Mouse (Mus musculus): ENCODE results near the gene Bax. TPM values are rescaled to one million over a fixed set of nuclear protein-coding genes. Genes with fewer than 3 reads are reported as not detected.
A peak's percentile ranks its signal among the peaks of the same experiment; 100 is the strongest.

The Bax gene
- polyA plus RNA-seq, 1 experiment from 2014 or later: 230 TPM

- Histone ChIP-seq H3K9me3 (no peaks in the 10 kb centered on the region), H3K4me1 (replicated peaks) (peaks cover 43% of the 10 kb centered on the region), H3K4me2 (peak overlapping the region; percentile 95), H3K27me3 (no peaks in the 10 kb centered on the region), H3K36me3 (peaks cover 31% of the 10 kb centered on the region), H3K4me3 (replicated peaks) (peak overlapping the region; percentile 87), H3K27ac (peak overlapping the region; percentile 46), H3K9ac (replicated peaks) (peak overlapping the region; percentile 76)
- WGBS: 3% methylated on average over 16 of the region's 16 CpGs
- ATAC-seq (ENCODE audit: insufficient number of reproducible peaks, insufficient read depth, low FRiP score, low TSS enrichment, low read depth): no peak; the same call in 1 of the 2 replicates
Observed at GRCm38 (mm10) chr7:45435038-45435437, 31.7 kb downstream of the Bax start.

- H3K9ac ChIP-seq (replicated peaks): peak within 1 kb of the TSS; percentile 84
- peak within 1 kb of the TSS; percentile 87 for H3K4me3 ChIP-seq (replicated peaks)
- peaks cover 31% of the 10 kb centered on the region for H3K36me3 ChIP-seq
- peak within 1 kb of the TSS; percentile 90 for H3K27ac ChIP-seq
- ATAC-seq (ENCODE audit: insufficient number of reproducible peaks, insufficient read depth, low FRiP score, low TSS enrichment, low read depth): peak; percentile 94
- H3K9me3 ChIP-seq: no peaks in the 10 kb centered on the region
- peaks cover 43% of the 10 kb centered on the region for H3K4me1 ChIP-seq (replicated peaks)
- peak within 1 kb of the TSS; percentile 95 for H3K4me2 ChIP-seq
- H3K27me3 ChIP-seq: no peaks in the 10 kb centered on the region
- under 1% methylated on average over 45 of the region's 45 CpGs for WGBS
Observed at GRCm38 (mm10) chr7:45434203-45435015, 32.3 kb downstream of the Bax start, which contains the start of gene Gys1. Gene Gys1, plus strand, starts transcription at chr7:45434844.

- WGBS: 3% methylated on average over 7 of the region's 7 CpGs
- Histone ChIP-seq H3K9me3 (no peaks in the 10 kb centered on the region), H3K4me2 (peak overlapping the region; percentile 95), H3K27me3 (no peaks in the 10 kb centered on the region), H3K36me3 (peaks cover 34% of the 10 kb centered on the region), H3K9ac (replicated peaks) (peak overlapping the region; percentile 84), H3K4me1 (replicated peaks) (peaks cover 43% of the 10 kb centered on the region), H3K27ac (peak overlapping the region; percentile 90), H3K4me3 (replicated peaks) (peak overlapping the region; percentile 87)
- no peak for ATAC-seq (ENCODE audit: insufficient number of reproducible peaks, insufficient read depth, low FRiP score, low TSS enrichment, low read depth)
Observed at GRCm38 (mm10) chr7:45433835-45434202, 32.9 kb downstream of the Bax start.

GRCm38 (mm10) chr7:45426556-45426955 is 40.1 kb downstream of the Bax start:
- no peaks in the 10 kb centered on the region for H3K4me1 ChIP-seq (replicated peaks)
- H3K27ac ChIP-seq: no peak overlapping the region
- no peak for ATAC-seq (ENCODE audit: insufficient number of reproducible peaks, insufficient read depth, low FRiP score, low TSS enrichment, low read depth)
- WGBS: 94% methylated on average over 8 of the region's 8 CpGs
- H3K4me3 ChIP-seq (replicated peaks): no peak overlapping the region
- H3K9ac ChIP-seq (replicated peaks): no peak overlapping the region
- peaks cover 98% of the 10 kb centered on the region for H3K36me3 ChIP-seq
- H3K9me3 ChIP-seq: no peaks in the 10 kb centered on the region
- H3K4me2 ChIP-seq: no peak overlapping the region
- H3K27me3 ChIP-seq: 0 out of 2 replicates have a peak, but pooled peaks cover under 1% of the 10 kb centered on the region

- Histone ChIP-seq H3K27me3 (peaks cover 54% of the 10 kb centered on the region), H3K9ac (replicated peaks) (no peak overlapping the region), H3K36me3 (peaks cover 56% of the 10 kb centered on the region), H3K27ac (no peak overlapping the region), H3K9me3 (no peaks in the 10 kb centered on the region), H3K4me2 (no peak overlapping the region), H3K4me1 (replicated peaks) (peaks cover 26% of the 10 kb centered on the region), H3K4me3 (replicated peaks) (no peak overlapping the region)
- no peak for ATAC-seq (ENCODE audit: insufficient number of reproducible peaks, insufficient read depth, low FRiP score, low TSS enrichment, low read depth)
- 91% methylated on average over 14 of the region's 14 CpGs for WGBS
Observed at GRCm38 (mm10) chr7:45421194-45421593, 45.5 kb downstream of the Bax start.

GRCm38 (mm10) chr7:45420615-45420919 is 46.1 kb downstream of the Bax start, which contains the start of gene Lhb:
Gene Lhb, plus strand, starts transcription at chr7:45420820.
- Histone ChIP-seq H3K4me2 (peak within 1 kb of the TSS; percentile 43), H3K36me3 (peaks cover 50% of the 10 kb centered on the region), H3K9me3 (no peaks in the 10 kb centered on the region), H3K27me3 (peaks cover 60% of the 10 kb centered on the region), H3K27ac (no peak within 1 kb of the TSS), H3K4me3 (replicated peaks) (peak within 1 kb of the TSS; percentile 16), H3K9ac (replicated peaks) (peak within 1 kb of the TSS; percentile 37; the same call in 1 of the 2 replicates), H3K4me1 (replicated peaks) (peaks cover 29% of the 10 kb centered on the region)
- ATAC-seq (ENCODE audit: insufficient number of reproducible peaks, insufficient read depth, low FRiP score, low TSS enrichment, low read depth): no peak
- 63% methylated on average over 6 of the region's 6 CpGs for WGBS

GRCm38 (mm10) chr7:45419859-45420614 is 46.7 kb downstream of the Bax start:
- no peak for ATAC-seq (ENCODE audit: insufficient number of reproducible peaks, insufficient read depth, low FRiP score, low TSS enrichment, low read depth)
- H3K27ac ChIP-seq: no peak overlapping the region
- peaks cover 66% of the 10 kb centered on the region for H3K27me3 ChIP-seq
- 9% methylated on average over 27 of the region's 27 CpGs for WGBS
- peak overlapping the region; percentile 37; the same call in 1 of the 2 replicates for H3K9ac ChIP-seq (replicated peaks)
- H3K4me1 ChIP-seq (replicated peaks): peaks cover 33% of the 10 kb centered on the region
- H3K4me2 ChIP-seq: peak overlapping the region; percentile 43
- H3K4me3 ChIP-seq (replicated peaks): peak overlapping the region; percentile 16
- H3K36me3 ChIP-seq: peaks cover 45% of the 10 kb centered on the region
- H3K9me3 ChIP-seq: no peaks in the 10 kb centered on the region

- Histone ChIP-seq H3K4me3 (replicated peaks) (peak overlapping the region; percentile 11), H3K27me3 (peaks cover 86% of the 10 kb centered on the region), H3K4me2 (peak overlapping the region; percentile 34), H3K9me3 (no peaks in the 10 kb centered on the region), H3K9ac (replicated peaks) (no peak overlapping the region), H3K27ac (no peak overlapping the region), H3K4me1 (replicated peaks) (peaks cover 47% of the 10 kb centered on the region), H3K36me3 (peaks cover 25% of the 10 kb centered on the region)
- ATAC-seq (ENCODE audit: insufficient number of reproducible peaks, insufficient read depth, low FRiP score, low TSS enrichment, low read depth): no peak
- WGBS: 9% methylated on average over 13 of the region's 13 CpGs
Observed at GRCm38 (mm10) chr7:45417962-45418492, 48.7 kb downstream of the Bax start.

- Histone ChIP-seq H3K4me2 (peak overlapping the region; percentile 36), H3K27ac (no peak overlapping the region), H3K4me1 (replicated peaks) (peaks cover 46% of the 10 kb centered on the region), H3K27me3 (peaks cover 99% of the 10 kb centered on the region), H3K9ac (replicated peaks) (no peak overlapping the region), H3K4me3 (replicated peaks) (peak overlapping the region; percentile 21), H3K9me3 (no peaks in the 10 kb centered on the region), H3K36me3 (peaks cover 1% of the 10 kb centered on the region; the same call in 1 of the 2 replicates)
- 14% methylated on average over 37 of the region's 37 CpGs for WGBS
- ATAC-seq (ENCODE audit: insufficient number of reproducible peaks, insufficient read depth, low FRiP score, low TSS enrichment, low read depth): no peak
Observed at GRCm38 (mm10) chr7:45415636-45416035, 51.1 kb downstream of the Bax start.

GRCm38 (mm10) chr7:45414740-45415224 is 51.9 kb downstream of the Bax start:
- Histone ChIP-seq H3K4me1 (replicated peaks) (peaks cover 38% of the 10 kb centered on the region), H3K9ac (replicated peaks) (no peak overlapping the region), H3K4me3 (replicated peaks) (0 out of 2 replicates have a peak overlapping the region, but pooled peaks have one; percentile 58), H3K36me3 (no peaks in the 10 kb centered on the region), H3K27me3 (peaks cover 99% of the 10 kb centered on the region), H3K9me3 (no peaks in the 10 kb centered on the region), H3K4me2 (peak overlapping the region; percentile 84; the same call in 1 of the 2 replicates), H3K27ac (no peak overlapping the region)
- ATAC-seq (ENCODE audit: insufficient number of reproducible peaks, insufficient read depth, low FRiP score, low TSS enrichment, low read depth): no peak
- WGBS: 42% methylated on average over 12 of the region's 12 CpGs
